Mouse (Mus musculus) bone marrow macrophage, adult 2 months (primary cell): ENCODE measurements around the gene Smpd3.

Experiments
- CTCF ChIP-seq: IDR thresholded peaks from 2 replicates; pipeline ENCODE4 v1.5.1; 2012; ENCODE audit warnings: low read depth, mild to moderate bottlenecking, low read length, moderate library complexity
- POLR2A ChIP-seq: IDR thresholded peaks from 2 replicates; pipeline ENCODE4 v1.6.1; 2012; ENCODE audit warnings: mild to moderate bottlenecking, low read depth, low read length, borderline replicate concordance

DNA sequence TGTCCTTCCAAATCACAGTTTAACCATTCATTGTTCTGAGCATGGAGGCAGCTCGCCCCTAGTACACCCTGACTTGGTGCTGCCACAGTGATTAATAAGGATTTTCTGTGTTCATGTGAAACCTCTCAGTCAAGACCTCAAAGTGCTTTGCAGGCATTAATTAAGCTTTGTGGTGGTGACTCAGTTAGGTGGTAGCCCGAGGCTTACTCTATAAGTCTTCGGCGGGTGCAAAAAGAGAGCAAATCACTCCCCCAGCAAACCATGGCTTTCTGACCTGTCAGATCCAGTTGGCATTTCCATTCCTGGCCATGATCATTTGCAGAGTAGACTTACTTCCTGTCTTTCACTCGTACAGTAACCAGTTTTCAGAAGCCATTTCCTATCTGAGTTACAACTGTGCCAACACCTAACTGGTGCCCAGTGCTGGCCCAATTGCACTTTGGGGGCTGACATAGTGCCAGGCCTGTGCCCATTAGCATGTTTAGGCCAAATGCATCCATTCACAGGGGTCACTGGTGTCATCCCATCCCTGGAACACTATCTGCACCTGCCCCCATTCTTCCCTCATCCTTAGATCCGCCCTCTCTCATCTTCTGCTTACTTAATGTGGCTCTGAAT is 24.6 kb downstream of the Smpd3 start:
- TF ChIP-seq CTCF (no peak), POLR2A (no peak)
